Comparison of ENCODE assay signal across 37 mouse cellular contexts in the genomic region with DNA sequence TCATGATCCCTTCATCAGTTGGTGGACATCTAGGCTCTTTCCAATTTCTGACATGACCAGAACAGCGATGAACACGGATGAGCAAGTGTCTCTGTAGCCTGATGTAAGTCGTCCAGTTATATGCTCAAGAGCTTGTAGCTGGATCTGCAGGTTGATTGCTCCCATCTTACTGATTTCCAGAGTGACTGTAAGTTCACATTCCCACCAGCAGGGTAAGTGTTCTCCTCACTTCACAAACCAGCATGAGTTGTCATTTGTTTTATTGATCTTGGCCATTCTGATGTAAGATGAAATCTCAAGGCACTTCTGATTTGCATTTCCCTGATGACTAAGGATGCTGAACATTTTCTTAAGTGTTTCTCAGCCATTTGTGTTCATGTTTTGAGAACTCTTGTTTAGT. TPM values are rescaled to one million over a fixed set of nuclear protein-coding genes. Genes with fewer than 3 reads are reported as not detected.
A peak's percentile ranks its signal among the peaks of the same experiment; 100 is the strongest.
DNase-seq lines count a peak whose midpoint lies in the region; ATAC-seq and TF ChIP-seq lines count a peak whose summit lies in the region.
"Had no signal": no experiment of that assay in that cellular context is flagged by ENCODE, and none has a peak within 500 bp of the region (broad histone marks: within the 10 kb centered on the region; RNA-seq: fewer than 3 reads in every experiment).

No protein-coding gene starts in this region.

- H3K4me3 ChIP-seq in forebrain, postnatal 0 days (ENCODE audit: low read depth, low read length), result no peak overlapping the region
- no peak overlapping the region for H3K4me3 ChIP-seq in forebrain, embryonic 14.5 days (ENCODE audit: low read depth, low read length)
- H3K4me3 ChIP-seq in layer of hippocampus, adult 2 months, result no peak overlapping the region
- H3K4me3 ChIP-seq: embryonic facial prominence, embryonic 13.5 days; erythroblast, embryonic 14.5 days; forebrain, embryonic 13.5 days; limb, embryonic 10.5 days; megakaryocyte, embryonic 14.5 days; midbrain, embryonic 15.5 days; neural tube, embryonic 12.5 days had no signal

- no peak overlapping the region for H3K27ac ChIP-seq in forebrain, postnatal 0 days (ENCODE audit: low read depth, low read length)
- H3K27ac ChIP-seq in forebrain, embryonic 14.5 days (ENCODE audit: low read depth, low read length), result no peak overlapping the region
- H3K27ac ChIP-seq in layer of hippocampus, adult 2 months, result no peak overlapping the region
- H3K27ac ChIP-seq: embryonic facial prominence, embryonic 13.5 days; forebrain, embryonic 13.5 days; hindbrain, embryonic 14.5 days; limb, embryonic 10.5 days; midbrain, embryonic 15.5 days; neural tube, embryonic 12.5 days had no signal

- no peak overlapping the region for H3K9ac ChIP-seq in forebrain, postnatal 0 days
- H3K9ac ChIP-seq in forebrain, embryonic 14.5 days (ENCODE audit: low read length), result no peak overlapping the region
- H3K9ac ChIP-seq: embryonic facial prominence, embryonic 13.5 days; forebrain, embryonic 13.5 days; hindbrain, embryonic 14.5 days; midbrain, embryonic 15.5 days; neural tube, embryonic 12.5 days had no signal

- no peak overlapping the region for H3K4me2 ChIP-seq in forebrain, postnatal 0 days (ENCODE audit: low read depth)
- H3K4me2 ChIP-seq in forebrain, embryonic 14.5 days (ENCODE audit: low read length), result no peak overlapping the region
- H3K4me2 ChIP-seq: embryonic facial prominence, embryonic 13.5 days; forebrain, embryonic 13.5 days; hindbrain, embryonic 14.5 days; midbrain, embryonic 15.5 days; neural tube, embryonic 12.5 days had no signal

- no peaks in the 10 kb centered on the region for H3K27me3 ChIP-seq in forebrain, postnatal 0 days (ENCODE audit: insufficient read depth, low read length)
- H3K27me3 ChIP-seq in forebrain, embryonic 14.5 days (replicated peaks; ENCODE audit: control insufficient read depth, insufficient read depth, low read length), result no peaks in the 10 kb centered on the region
- H3K27me3 ChIP-seq: embryonic facial prominence, embryonic 13.5 days; forebrain, embryonic 13.5 days; midbrain, embryonic 15.5 days; neural tube, embryonic 12.5 days had no signal

- WGBS in forebrain, postnatal 0 days, result 87% methylated on average over 3 of the region's 3 CpGs
- WGBS in forebrain, embryonic 14.5 days, result 91% methylated on average over 3 of the region's 3 CpGs

- ATAC-seq in forebrain, postnatal 0 days, result no peak
- no peak for ATAC-seq in forebrain, embryonic 14.5 days
- ATAC-seq: activated CD4-positive, CD25-positive, alpha-beta regulatory T cell, adult 4 months; forebrain, embryonic 13.5 days; midbrain, embryonic 15.5 days had no signal

- TF ChIP-seq CTCF in forebrain, postnatal 0 days (IDR thresholded peaks at IDR 0.05; ENCODE audit: low read depth), result peak; percentile 28; the same call in 1 of the 2 replicates
- TF ChIP-seq CTCF in layer of hippocampus, adult 2 months (conservative IDR thresholded peaks at IDR 0.05), result peak; percentile 49

- H3K36me3 ChIP-seq in forebrain, postnatal 0 days (ENCODE audit: insufficient read depth), result no peaks in the 10 kb centered on the region
- H3K36me3 ChIP-seq in forebrain, embryonic 14.5 days (ENCODE audit: control insufficient read depth, insufficient read depth, low read length), result no peaks in the 10 kb centered on the region
- H3K36me3 ChIP-seq: embryonic facial prominence, embryonic 13.5 days; limb, embryonic 10.5 days; midbrain, embryonic 15.5 days; neural tube, embryonic 12.5 days had no signal

- H3K4me1 ChIP-seq in forebrain, postnatal 0 days (ENCODE audit: insufficient read depth), result no peaks in the 10 kb centered on the region
- H3K4me1 ChIP-seq in forebrain, embryonic 14.5 days (ENCODE audit: control insufficient read depth, insufficient read depth, low read length), result no peaks in the 10 kb centered on the region
- H3K4me1 ChIP-seq: embryonic facial prominence, embryonic 13.5 days; forebrain, embryonic 13.5 days; limb, embryonic 10.5 days; megakaryocyte, embryonic 14.5 days; midbrain, embryonic 15.5 days; neural tube, embryonic 12.5 days had no signal

- H3K9me3 ChIP-seq in forebrain, postnatal 0 days (ENCODE audit: low read length), result no peaks in the 10 kb centered on the region
- peaks cover 4% of the 10 kb centered on the region; the same call in 1 of the 2 replicates for H3K9me3 ChIP-seq in forebrain, embryonic 14.5 days (replicated peaks; ENCODE audit: control insufficient read depth, low read length)
- H3K9me3 ChIP-seq: midbrain, embryonic 15.5 days had no signal

- DNase-seq in forebrain, postnatal 0 days, result no peak
- no peak for DNase-seq in forebrain, embryonic 14.5 days (ENCODE audit: low spot score)
- no peak for DNase-seq in layer of hippocampus, adult 2 months (ENCODE audit: low spot score in 2 of 2)
- DNase-seq in layer of hippocampus, postnatal 10 days (ENCODE audit: low spot score in 2 of 2), result no peak
- DNase-seq in 3T3-L1 (ENCODE audit: low read depth, low spot score), result peak; percentile 24
- DNase-seq in NIH3T3 (ENCODE audit: low read depth), result peak; percentile 17
- no peak for DNase-seq in adrenal gland, postnatal 4 days (ENCODE audit: low spot score in 2 of 2)
- DNase-seq in spleen, postnatal 36 days (ENCODE audit: low spot score in 2 of 2), result no peak
- DNase-seq: adrenal gland, postnatal 10 days; cerebellum, adult 2 months; cerebellum, postnatal 36 days; embryo, embryonic 11 days; gastrocnemius, postnatal 10 days; heart, adult 18-20 months; kidney, adult 9 months; kidney, postnatal 4 days; layer of hippocampus, adult 9-11 months; liver; lung, adult 2 months; lung, postnatal 36 days; retina, postnatal 1 day; right cerebral cortex, postnatal 25 days; thymus, postnatal 36 days had no signal

RNA-seq across cellular contexts. Expression of a gene that starts 27.8 kb away (rescaled TPM):
- 0.08 TPM in 1 of 2 replicates, not detected in the other for total RNA-seq in forebrain, postnatal 0 days (2014; rRNA removed)
- polyA plus RNA-seq in forebrain, postnatal 0 days (2015; fragmentation: Nextera tagmentation; extraction: Ambion mirVana), result 0.06 and 0.65 TPM in 2 replicates
- 1.7 and 1.8 TPM in 2 replicates for polyA plus RNA-seq in forebrain, embryonic 14.5 days (2014; fragmentation: Nextera tagmentation; extraction: Ambion mirVana)
- not detected for total RNA-seq in layer of hippocampus, adult 2 months (2021)
- total RNA-seq in layer of hippocampus, postnatal 10 days (2021), result not detected
- total RNA-seq in adrenal gland, postnatal 4 days (2021), result not detected
- total RNA-seq: adrenal gland, postnatal 10 days; gastrocnemius, postnatal 10 days; heart, adult 18-20 months; heart, postnatal 25 days; left cerebral cortex, adult 8-10 months had no signal
- polyA plus RNA-seq: activated CD4-positive, CD25-positive, alpha-beta regulatory T cell, adult 4 months; erythroblast, embryonic 14.5 days; heart, embryonic 14.5 days; intestine, embryonic 14.5 days; limb, embryonic 10.5 days; stomach, embryonic 14.5 days had no signal

Comparison
In these comparisons a context has a peak if more than half of its experiments do, and no peak if none do; other contexts are left out.
1. DNase-seq: peak in 3T3-L1 (single experiment) and NIH3T3 (single experiment); none in forebrain, postnatal 0 days (single experiment), forebrain, embryonic 14.5 days (single experiment), layer of hippocampus, adult 2 months (0 of 2), layer of hippocampus, postnatal 10 days (0 of 2), adrenal gland, postnatal 4 days (0 of 2) and spleen, postnatal 36 days (0 of 2).